Mouse (Mus musculus): ENCODE results near the gene Slc22a22.

GRCm38 (mm10) chr15:57522160-57522559 is 44.7 kb upstream of the Slc22a22 start:
- no peak for TF ChIP-seq CTCF (IDR thresholded peaks at IDR 0.05; ENCODE audit: low read depth, low read length)
- TF ChIP-seq TAL1 (conservative IDR thresholded peaks at IDR 0.05; ENCODE audit: low read depth, low read length), result no peak

All from G1E (cell line).